Mouse (Mus musculus): ENCODE measurements at regions not wholly inside any gene's neighbourhood (a gene's known extent, or its start where the extent isn't known, plus 50 kb on each side); places are given as distances from the start of the nearest gene placed in this dataset.

GRCm38 (mm10) chr11:44052481-44052880, 151.5 kb upstream of the Adra1b start:
- no peaks in the 10 kb centered on the region for H3K36me3 ChIP-seq
- H3K9me3 ChIP-seq, result no peaks in the 10 kb centered on the region
- ATAC-seq (ENCODE audit: low read depth), result no peak
- H3K27me3 ChIP-seq, result no peaks in the 10 kb centered on the region
- no peak overlapping the region for H3K4me3 ChIP-seq
- H3K9ac ChIP-seq, result no peak overlapping the region
- no peak overlapping the region for H3K27ac ChIP-seq (replicated peaks)
- H3K4me2 ChIP-seq, result no peak overlapping the region
- 91% methylated on average over 5 of the region's 5 CpGs for WGBS
- H3K4me1 ChIP-seq (replicated peaks), result no peaks in the 10 kb centered on the region

GRCm38 (mm10) chr11:44062446-44062845, 161.4 kb upstream of the Adra1b start:
- Histone ChIP-seq H3K4me2 (no peak overlapping the region), H3K27ac (replicated peaks) (no peak overlapping the region), H3K9ac (no peak overlapping the region), H3K4me3 (no peak overlapping the region), H3K27me3 (no peaks in the 10 kb centered on the region), H3K9me3 (no peaks in the 10 kb centered on the region), H3K4me1 (replicated peaks) (peaks cover 6% of the 10 kb centered on the region; the same call in 1 of the 2 replicates), H3K36me3 (no peaks in the 10 kb centered on the region)
- no peak for ATAC-seq (ENCODE audit: low read depth)
- WGBS, result 91% methylated on average over 1 of the region's 1 CpGs

GRCm38 (mm10) chr11:44066176-44066575, 165.2 kb upstream of the Adra1b start:
- Histone ChIP-seq H3K9me3 (no peaks in the 10 kb centered on the region), H3K27me3 (no peaks in the 10 kb centered on the region), H3K36me3 (no peaks in the 10 kb centered on the region), H3K4me3 (no peak overlapping the region), H3K4me1 (replicated peaks) (no peaks in the 10 kb centered on the region), H3K27ac (replicated peaks) (no peak overlapping the region), H3K4me2 (no peak overlapping the region), H3K9ac (no peak overlapping the region)
- no peak for ATAC-seq (ENCODE audit: low read depth)
- WGBS, result 97% methylated on average over 2 of the region's 2 CpGs

GRCm38 (mm10) chr11:44083716-44084115, 182.7 kb upstream of the Adra1b start:
- no peaks in the 10 kb centered on the region for H3K9me3 ChIP-seq
- no peak overlapping the region for H3K4me2 ChIP-seq
- no peaks in the 10 kb centered on the region for H3K4me1 ChIP-seq (replicated peaks)
- no peaks in the 10 kb centered on the region for H3K27me3 ChIP-seq
- WGBS, result 80% methylated on average over 3 of the region's 3 CpGs
- H3K36me3 ChIP-seq, result no peaks in the 10 kb centered on the region
- no peak overlapping the region for H3K9ac ChIP-seq
- no peak for ATAC-seq (ENCODE audit: low read depth)
- no peak overlapping the region for H3K4me3 ChIP-seq
- H3K27ac ChIP-seq (replicated peaks), result no peak overlapping the region

- H3K9me3 ChIP-seq, result no peaks in the 10 kb centered on the region
- no peak overlapping the region for H3K9ac ChIP-seq
- H3K36me3 ChIP-seq, result no peaks in the 10 kb centered on the region
- no peak overlapping the region for H3K4me3 ChIP-seq
- H3K27ac ChIP-seq (replicated peaks), result no peak overlapping the region
- WGBS, result 81% methylated on average over 2 of the region's 2 CpGs
- no peak for ATAC-seq (ENCODE audit: low read depth)
- no peaks in the 10 kb centered on the region for H3K4me1 ChIP-seq (replicated peaks)
- no peak overlapping the region for H3K4me2 ChIP-seq
- no peaks in the 10 kb centered on the region for H3K27me3 ChIP-seq
Observed at GRCm38 (mm10) chr11:44086951-44087350, 185.9 kb upstream of the Adra1b start.

GRCm38 (mm10) chr11:44089514-44089913, 188.5 kb upstream of the Adra1b start:
- Histone ChIP-seq H3K9me3 (no peaks in the 10 kb centered on the region), H3K9ac (no peak overlapping the region), H3K27me3 (no peaks in the 10 kb centered on the region), H3K36me3 (no peaks in the 10 kb centered on the region), H3K4me2 (no peak overlapping the region), H3K4me3 (no peak overlapping the region), H3K4me1 (replicated peaks) (no peaks in the 10 kb centered on the region), H3K27ac (replicated peaks) (no peak overlapping the region)
- WGBS, result 90% methylated on average over 9 of the region's 9 CpGs
- no peak for ATAC-seq (ENCODE audit: low read depth)

- 75% methylated on average over 4 of the region's 4 CpGs for WGBS
Observed at GRCm38 (mm10) chr11:44095280-44095679, 194.3 kb upstream of the Adra1b start.

GRCm38 (mm10) chr11:44103188-44103840, 202.3 kb upstream of the Adra1b start:
- Histone ChIP-seq H3K36me3 (no peaks in the 10 kb centered on the region), H3K9me3 (no peaks in the 10 kb centered on the region), H3K27me3 (no peaks in the 10 kb centered on the region), H3K4me3 (no peak overlapping the region), H3K9ac (no peak overlapping the region), H3K4me1 (replicated peaks) (peaks cover 12% of the 10 kb centered on the region), H3K4me2 (no peak overlapping the region), H3K27ac (replicated peaks) (peak overlapping the region; percentile 65)
- WGBS, result 70% methylated on average over 5 of the region's 5 CpGs
- peak; percentile 59; the same call in 1 of the 2 replicates for ATAC-seq (ENCODE audit: low read depth)

More at GRCm38 (mm10) chr11:44095280-44095679, 194.3 kb upstream of the Adra1b start:
- H3K9ac ChIP-seq, result no peak overlapping the region
- ATAC-seq (ENCODE audit: low read depth), result no peak
- no peaks in the 10 kb centered on the region for H3K27me3 ChIP-seq
- H3K4me1 ChIP-seq (replicated peaks), result no peaks in the 10 kb centered on the region
- no peak overlapping the region for H3K4me2 ChIP-seq
- no peak overlapping the region for H3K4me3 ChIP-seq
- no peaks in the 10 kb centered on the region for H3K9me3 ChIP-seq
- H3K36me3 ChIP-seq, result no peaks in the 10 kb centered on the region
- H3K27ac ChIP-seq (replicated peaks), result no peak overlapping the region

- Histone ChIP-seq H3K36me3 (no peaks in the 10 kb centered on the region), H3K4me2 (no peak overlapping the region), H3K9ac (no peak overlapping the region), H3K9me3 (no peaks in the 10 kb centered on the region), H3K27me3 (no peaks in the 10 kb centered on the region), H3K27ac (replicated peaks) (peak overlapping the region; percentile 65; the same call in 1 of the 2 replicates), H3K4me3 (no peak overlapping the region), H3K4me1 (replicated peaks) (peaks cover 12% of the 10 kb centered on the region)
- peak; percentile 76; the same call in 1 of the 2 replicates for ATAC-seq (ENCODE audit: low read depth)
Observed at GRCm38 (mm10) chr11:44103841-44104191, 202.8 kb upstream of the Adra1b start.

GRCm38 (mm10) chr11:44106231-44106630, 205.2 kb upstream of the Adra1b start:
- no peak overlapping the region for H3K4me2 ChIP-seq
- H3K4me3 ChIP-seq, result no peak overlapping the region
- no peaks in the 10 kb centered on the region for H3K36me3 ChIP-seq
- 80% methylated on average over 1 of the region's 1 CpGs for WGBS
- no peak for ATAC-seq (ENCODE audit: low read depth)
- no peaks in the 10 kb centered on the region for H3K27me3 ChIP-seq
- no peaks in the 10 kb centered on the region for H3K9me3 ChIP-seq
- peaks cover 14% of the 10 kb centered on the region for H3K4me1 ChIP-seq (replicated peaks)
- H3K27ac ChIP-seq (replicated peaks), result no peak overlapping the region
- no peak overlapping the region for H3K9ac ChIP-seq

GRCm38 (mm10) chr11:44111525-44111924, 210.5 kb upstream of the Adra1b start:
- Histone ChIP-seq H3K9me3 (no peaks in the 10 kb centered on the region), H3K4me2 (no peak overlapping the region), H3K27me3 (no peaks in the 10 kb centered on the region), H3K9ac (no peak overlapping the region; the same call in 1 of the 2 replicates), H3K36me3 (no peaks in the 10 kb centered on the region), H3K4me3 (no peak overlapping the region), H3K27ac (replicated peaks) (no peak overlapping the region), H3K4me1 (replicated peaks) (peaks cover 10% of the 10 kb centered on the region)
- 29% methylated on average over 5 of the region's 5 CpGs for WGBS
- no peak; the same call in 1 of the 2 replicates for ATAC-seq (ENCODE audit: low read depth)

GRCm38 (mm10) chr11:44127088-44127487, 226.1 kb upstream of the Adra1b start:
- Histone ChIP-seq H3K27me3 (no peaks in the 10 kb centered on the region), H3K4me1 (replicated peaks) (peaks cover 5% of the 10 kb centered on the region), H3K27ac (replicated peaks) (no peak overlapping the region), H3K36me3 (no peaks in the 10 kb centered on the region), H3K9ac (no peak overlapping the region), H3K4me3 (no peak overlapping the region), H3K9me3 (no peaks in the 10 kb centered on the region), H3K4me2 (no peak overlapping the region)
- ATAC-seq (ENCODE audit: low read depth), result no peak
- WGBS, result 56% methylated on average over 9 of the region's 9 CpGs

- WGBS, result 90% methylated on average over 6 of the region's 6 CpGs
- Histone ChIP-seq H3K4me2 (no peak overlapping the region), H3K9ac (no peak overlapping the region), H3K4me1 (replicated peaks) (peaks cover 5% of the 10 kb centered on the region), H3K36me3 (no peaks in the 10 kb centered on the region), H3K27ac (replicated peaks) (no peak overlapping the region), H3K4me3 (no peak overlapping the region), H3K9me3 (no peaks in the 10 kb centered on the region), H3K27me3 (no peaks in the 10 kb centered on the region)
- no peak for ATAC-seq (ENCODE audit: low read depth)
Observed at GRCm38 (mm10) chr11:44128481-44128880, 227.5 kb upstream of the Adra1b start.

All from neural tube, embryonic 13.5 days (tissue).